Mouse (Mus musculus): ENCODE data around the gene Spata13.

GRCm38 (mm10) chr14:60605564-60605963 is 28.2 kb upstream of the Spata13 start:
- TF ChIP-seq POLR2A (IDR thresholded peaks at IDR 0.05; ENCODE audit: control insufficient read depth, low read depth, low read length) (no peak), CTCF (IDR thresholded peaks at IDR 0.05; ENCODE audit: control insufficient read depth, insufficient read depth, insufficient replicate concordance, low read depth, low read length) (no peak)
